Mouse (Mus musculus) telencephalon, adult 2 months (tissue): Measurements from ENCODE around the gene Dhx15.

ENCODE experiments used
- DNase-seq: peaks from one replicate; pipeline ENCODE4 v3.0.0-alpha.2; 2011; ENCODE audit warnings: low read depth, low spot score

Gene Dhx15

GRCm38 (mm10) chr5:52145684-52146083 lies 44.6 kb downstream of the Dhx15 start:
- DNase-seq = no peak

GRCm38 (mm10) chr5:52141936-52142335 lies 48.4 kb downstream of the Dhx15 start:
- no peak for DNase-seq

GRCm38 (mm10) chr5:52138819-52139218 lies 51.5 kb downstream of the Dhx15 start:
- no peak for DNase-seq

GRCm38 (mm10) chr5:52138134-52138533 lies 52.2 kb downstream of the Dhx15 start:
- no peak for DNase-seq

GRCm38 (mm10) chr5:52135460-52136141 lies 54.7 kb downstream of the Dhx15 start:
- no peak for DNase-seq

GRCm38 (mm10) chr5:52132840-52133239 lies 57.5 kb downstream of the Dhx15 start:
- no peak for DNase-seq

GRCm38 (mm10) chr5:52132092-52132491 lies 58.2 kb downstream of the Dhx15 start:
- DNase-seq = no peak

- DNase-seq = no peak
Observed at GRCm38 (mm10) chr5:52131389-52131788, 58.9 kb downstream of the Dhx15 start.

- DNase-seq = no peak
Observed at GRCm38 (mm10) chr5:52130496-52130895, 59.8 kb downstream of the Dhx15 start.

- no peak for DNase-seq
Observed at GRCm38 (mm10) chr5:52126263-52126662, 64.1 kb downstream of the Dhx15 start.

- DNase-seq = no peak
Observed at GRCm38 (mm10) chr5:52125854-52126253, 64.5 kb downstream of the Dhx15 start.

- no peak for DNase-seq
Observed at GRCm38 (mm10) chr5:52122146-52122545, 68.2 kb downstream of the Dhx15 start.

GRCm38 (mm10) chr5:52119822-52120221 lies 70.5 kb downstream of the Dhx15 start:
- DNase-seq = no peak

GRCm38 (mm10) chr5:52119192-52119591 lies 71.1 kb downstream of the Dhx15 start:
- DNase-seq = no peak

- no peak for DNase-seq
Observed at GRCm38 (mm10) chr5:52117829-52118228, 72.5 kb downstream of the Dhx15 start.

GRCm38 (mm10) chr5:52116404-52116803 lies 73.9 kb downstream of the Dhx15 start:
- no peak for DNase-seq

GRCm38 (mm10) chr5:52115821-52116317 lies 74.4 kb downstream of the Dhx15 start:
- peak; percentile 92 for DNase-seq

GRCm38 (mm10) chr5:52114751-52115451 lies 75.4 kb downstream of the Dhx15 start:
- DNase-seq = no peak

GRCm38 (mm10) chr5:52113851-52114731 lies 76.2 kb downstream of the Dhx15 start:
- DNase-seq = no peak

GRCm38 (mm10) chr5:52112953-52113841 lies 77.1 kb downstream of the Dhx15 start:
- DNase-seq = no peak

- no peak for DNase-seq
Observed at GRCm38 (mm10) chr5:52112191-52112760, 78.0 kb downstream of the Dhx15 start.
